Mouse (Mus musculus) left cerebral cortex, adult 18-20 months (tissue): ENCODE results near the gene Zkscan6. TPM values are rescaled to one million over a fixed set of nuclear protein-coding genes. Genes with fewer than 3 reads are reported as not detected.

Experiments used
- DNase-seq, 2 experiments: peaks; one replicate each; pipeline ENCODE4 v3.0.0; 2021 to 2022; ENCODE audit warnings: low spot score in 2 of 2, mixed read lengths in 1 of 2
- total RNA-seq, 2 experiments: library from RNA; stranded (reverse); gene quantifications; 2 replicates each; pipeline ENCODE4 v1.2.3; 2021

Zkscan6 gene
- total RNA-seq, 2 experiments from 2014 or later, result 13.6 TPM

DNA sequence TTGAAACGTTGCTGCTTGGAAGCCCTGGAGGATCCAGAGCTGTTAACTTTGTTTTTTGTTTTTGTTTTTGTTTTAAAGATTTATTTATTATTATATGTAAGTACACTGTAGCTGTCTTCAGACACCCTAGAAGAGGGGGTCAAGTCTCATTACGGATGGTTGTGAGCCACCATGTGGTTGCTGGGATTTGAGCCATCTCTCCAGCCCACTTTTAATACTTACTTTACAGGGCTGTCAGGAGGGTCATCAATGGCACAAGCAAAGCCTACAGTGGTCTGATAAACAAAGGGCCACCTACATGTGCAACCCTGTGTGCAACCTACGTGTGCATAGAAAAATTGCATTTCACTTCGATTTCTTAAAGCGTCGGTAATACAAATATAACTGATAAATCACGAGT is 626 bp downstream of the Zkscan6 start:
- no peak for DNase-seq

DNA sequence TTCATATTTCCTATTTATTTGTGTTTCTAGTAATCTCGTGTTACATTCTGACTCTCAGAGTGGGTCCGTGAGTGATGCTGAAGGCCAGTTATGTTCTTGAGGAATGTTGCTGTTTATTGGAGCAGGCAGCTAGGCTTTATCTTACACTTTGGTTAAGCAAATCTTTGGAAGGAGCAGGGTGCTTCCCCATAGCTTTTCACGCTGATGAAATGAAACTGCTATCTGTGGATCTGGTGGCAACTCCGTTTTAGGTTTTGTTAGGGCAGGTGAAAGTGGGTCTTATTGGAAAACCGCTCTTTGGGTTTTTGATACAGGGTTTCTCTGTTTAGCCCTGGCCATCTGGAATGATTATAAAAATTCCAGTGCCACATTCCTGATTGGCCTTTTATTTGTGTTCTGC is 5.1 kb downstream of the Zkscan6 start:
- no peak for DNase-seq

DNA sequence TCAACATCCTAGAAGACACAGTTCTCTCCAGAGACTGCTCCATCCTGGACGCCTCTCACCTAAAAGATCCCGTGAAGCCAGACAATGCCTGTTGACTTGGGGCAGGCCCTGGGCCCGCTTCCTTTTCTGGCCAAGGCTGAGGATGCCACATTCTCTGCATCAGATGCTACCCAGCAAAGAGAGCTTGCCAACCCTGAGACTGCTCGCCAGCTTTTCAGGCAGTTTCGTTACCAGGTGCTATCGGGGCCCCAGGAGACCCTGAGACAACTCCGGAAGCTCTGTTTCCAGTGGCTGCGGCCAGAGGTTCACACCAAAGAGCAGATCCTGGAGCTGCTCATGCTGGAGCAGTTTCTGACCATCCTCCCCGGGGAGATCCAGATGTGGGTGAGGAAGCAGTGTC is 7.4 kb downstream of the Zkscan6 start:
- no peak for DNase-seq

DNA sequence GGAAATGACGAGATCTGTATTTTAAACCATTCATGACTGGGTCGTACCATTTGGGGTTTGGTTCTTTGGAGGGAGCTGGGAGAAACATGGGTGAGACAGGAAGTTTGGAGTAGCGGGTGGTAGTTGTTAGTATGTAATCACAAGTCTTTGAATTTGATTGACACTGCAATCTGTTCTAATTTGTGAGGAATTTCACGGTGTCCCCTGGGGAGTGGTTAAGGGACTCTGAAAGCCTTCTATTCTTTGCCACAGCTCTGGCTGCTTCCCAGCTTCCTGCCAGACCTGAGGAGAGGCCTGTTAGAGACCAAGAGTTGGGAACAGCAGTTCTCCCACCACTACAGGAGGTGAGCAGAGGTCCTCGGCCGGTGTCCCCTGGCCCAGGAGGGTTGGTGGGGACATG is 9.3 kb downstream of the Zkscan6 start:
- DNase-seq, result no peak

DNA sequence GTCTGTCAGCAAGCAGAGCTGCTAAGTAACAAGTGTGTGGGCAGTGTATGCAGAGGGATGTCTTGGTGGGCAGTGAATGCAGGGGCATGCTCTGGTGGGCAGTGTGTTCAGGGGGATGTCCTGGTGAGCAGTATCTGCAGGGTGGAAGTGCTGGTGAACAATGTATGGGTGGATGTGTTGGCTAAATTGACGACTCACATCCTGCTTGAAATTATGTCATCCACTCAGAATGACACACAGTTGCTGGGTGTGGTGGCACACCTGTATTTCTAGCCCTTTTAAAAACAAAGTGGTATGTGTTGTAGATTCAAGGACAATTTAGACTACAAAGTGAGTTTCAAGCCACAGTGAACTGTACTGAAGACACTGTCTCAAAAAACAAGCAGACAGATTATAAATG is 11.2 kb downstream of the Zkscan6 start:
- DNase-seq, result no peak

DNA sequence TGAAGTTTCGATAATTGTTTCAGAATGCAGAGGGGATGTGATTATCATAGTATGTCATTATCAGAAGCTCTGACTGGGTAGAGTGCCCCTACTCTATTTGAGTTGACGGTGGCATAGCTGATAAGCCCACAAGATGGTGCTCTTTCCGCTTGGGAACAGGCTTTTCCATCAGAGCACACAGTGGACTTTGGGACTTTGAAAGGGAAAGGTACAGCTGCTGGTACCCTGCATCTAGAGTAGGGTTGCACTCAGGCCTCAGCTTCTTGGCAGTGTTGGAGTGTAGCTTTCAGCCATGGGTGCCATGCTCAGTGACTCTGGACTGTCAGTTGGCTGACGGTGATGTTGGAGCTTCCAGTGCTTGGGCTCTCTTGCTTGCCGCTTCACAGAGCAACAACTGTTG is 13.3 kb downstream of the Zkscan6 start:
- no peak for DNase-seq

DNA sequence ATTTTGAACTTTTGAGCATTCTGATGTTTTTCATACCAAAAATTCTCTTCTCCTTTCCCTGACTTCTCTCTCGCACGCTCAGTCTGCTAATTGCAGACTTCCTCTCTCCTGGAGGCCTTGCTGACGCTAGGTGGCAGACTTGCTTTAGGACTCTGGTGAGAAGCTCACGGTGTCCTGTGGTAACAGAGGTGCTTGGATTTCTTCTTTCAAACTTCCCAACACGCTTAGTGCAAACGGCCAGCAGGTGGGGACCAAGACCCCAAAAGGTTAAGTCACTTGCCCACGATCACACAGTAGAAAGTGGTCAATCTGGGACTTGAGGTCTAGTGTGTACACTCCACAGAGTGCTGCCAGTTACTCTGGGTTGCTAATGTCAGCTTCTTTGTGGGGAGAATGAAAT is 13.9 kb downstream of the Zkscan6 start:
- peak; percentile 76 to 79 for DNase-seq

DNA sequence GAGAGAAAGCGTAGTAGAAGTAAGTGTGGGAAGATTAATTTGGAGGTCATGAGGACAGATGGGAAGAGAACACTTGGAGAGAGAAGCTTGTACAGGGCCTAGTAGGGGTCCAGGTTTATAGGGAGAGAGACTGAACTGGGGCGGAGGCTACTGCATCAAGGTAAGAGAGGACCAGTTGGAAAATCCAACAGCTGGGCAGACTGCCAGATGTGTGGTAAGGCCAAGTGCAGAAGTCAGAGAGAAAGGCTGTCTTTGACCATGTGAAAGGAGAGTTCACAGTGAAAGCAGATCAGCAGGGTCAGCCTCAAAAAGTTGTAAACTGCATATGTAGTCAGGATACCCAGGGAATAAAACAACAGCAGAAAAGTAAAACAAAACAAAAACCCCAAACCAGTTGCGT is 17.6 kb downstream of the Zkscan6 start:
- no peak for DNase-seq

DNA sequence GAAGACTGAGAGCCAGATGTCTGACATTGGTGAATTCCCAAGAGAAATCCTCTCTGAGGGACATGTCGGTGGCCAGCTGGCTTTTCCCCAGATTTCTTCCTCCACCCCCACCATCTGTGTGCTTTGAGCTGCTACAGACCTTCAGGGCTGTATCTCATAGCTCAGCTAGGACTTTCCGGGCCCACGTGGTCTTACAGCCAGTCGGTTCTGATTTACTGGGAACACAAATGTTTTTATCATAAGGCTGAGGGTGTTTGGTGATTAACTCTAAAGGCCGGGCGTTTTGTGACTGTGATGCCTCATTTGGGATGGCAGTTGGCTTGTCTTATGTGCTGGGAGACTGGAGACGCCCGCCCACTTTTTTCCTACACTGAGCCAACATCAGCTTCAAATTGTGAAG is 32.0 kb downstream of the Zkscan6 start:
- peak; percentile 12 to 54 for DNase-seq

DNA sequence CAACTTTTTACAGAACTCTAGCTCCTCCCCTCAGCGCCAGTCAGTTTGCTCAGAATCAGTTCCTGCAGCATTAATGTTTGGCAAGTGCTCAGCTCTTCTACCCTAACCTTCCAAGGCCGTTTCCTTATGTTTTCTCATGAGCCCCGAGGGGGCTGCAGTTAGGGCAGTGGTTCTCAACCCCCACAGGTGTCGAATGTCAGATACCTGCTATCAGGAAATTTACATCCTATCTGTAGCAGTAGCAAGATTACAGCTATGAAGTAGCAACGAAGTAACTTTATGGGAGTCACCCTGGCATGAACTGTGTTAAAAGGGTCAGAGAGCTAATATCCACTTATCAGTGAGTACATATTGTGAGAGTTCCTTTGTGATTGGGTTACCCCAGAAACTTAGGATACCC is 39.5 kb downstream of the Zkscan6 start:
- no peak for DNase-seq

DNA sequence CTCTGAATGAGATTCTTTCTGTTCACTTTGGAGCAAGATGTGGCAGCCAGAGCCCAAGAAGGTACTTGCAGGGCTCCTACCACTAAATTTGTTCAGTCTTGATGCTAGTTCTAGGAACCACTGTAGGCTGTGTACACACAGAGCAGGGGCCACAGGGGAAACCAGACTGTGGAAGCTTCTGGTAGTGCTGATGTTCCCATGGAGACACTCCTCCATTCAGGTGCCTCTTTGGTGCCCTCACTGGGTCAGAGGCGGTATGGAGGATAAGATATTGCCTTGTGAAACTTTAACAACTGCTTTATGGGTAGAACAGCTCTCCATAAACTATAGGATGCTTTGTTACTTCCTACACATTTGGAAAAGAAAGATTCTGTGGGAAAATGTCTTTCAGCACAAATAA is 45.1 kb downstream of the Zkscan6 start:
- no peak for DNase-seq

DNA sequence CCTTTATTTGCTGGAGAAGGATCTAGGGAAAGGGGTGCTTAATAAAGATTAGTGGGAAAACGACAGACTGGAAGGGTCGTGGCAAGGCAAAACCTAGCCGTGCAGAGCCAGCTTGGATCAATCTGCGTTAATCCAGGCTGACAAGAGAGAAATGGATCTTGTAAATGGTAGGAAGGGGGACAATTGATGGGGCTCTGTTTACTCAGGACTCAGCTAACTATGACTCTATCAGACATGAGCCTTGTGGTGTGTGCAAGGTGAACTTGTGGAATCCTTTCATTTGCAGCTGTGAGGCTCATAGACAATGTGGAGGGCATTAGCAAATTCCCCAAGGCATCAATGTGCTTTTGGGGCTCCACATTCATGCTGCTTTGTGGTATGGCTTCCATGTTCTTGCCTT is 54.5 kb downstream of the Zkscan6 start:
- DNase-seq, result no peak

DNA sequence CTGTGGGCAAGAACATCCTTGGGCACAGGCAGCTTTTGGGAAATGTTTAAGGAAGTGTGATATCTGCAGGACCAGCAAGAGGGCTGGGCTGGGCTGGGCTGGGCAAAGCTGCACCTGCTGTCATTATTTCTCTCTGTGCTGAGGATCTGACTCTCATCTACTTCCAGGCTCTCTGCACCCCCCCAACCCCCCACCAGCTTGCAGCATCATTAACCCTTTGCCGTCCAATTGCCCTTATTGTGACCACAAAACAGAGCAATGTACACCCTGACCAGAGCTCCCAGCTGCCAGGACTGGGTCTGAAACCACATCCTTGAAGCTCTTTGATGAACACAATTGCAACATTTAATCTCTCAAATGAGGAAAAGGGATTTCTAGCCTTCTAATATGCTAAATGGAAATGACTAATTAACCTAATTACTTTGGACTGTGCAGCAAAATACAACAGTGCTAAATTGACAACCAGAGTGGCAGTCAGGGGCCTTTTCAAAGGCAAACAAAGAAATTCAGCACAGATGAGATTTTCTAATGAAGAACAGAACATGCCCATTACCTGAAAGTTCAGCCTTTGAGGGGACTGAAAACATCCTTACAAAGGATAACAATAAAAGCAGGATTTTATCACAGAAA is 70.3 kb downstream of the Zkscan6 start:
- no peak for DNase-seq

Other genes starting within 250 kb of the Zkscan6 start
- gene Map2k4, start 18.9 kb upstream of the Zkscan6 start, total RNA-seq, result 100 to 1,000 TPM; 188 to 192 TPM